Mouse (Mus musculus) brain, embryonic 14.5 days (tissue): Measurements from ENCODE around the gene Abcc2.

Experiments
- CTCF ChIP-seq: fragments of 200-500 bp; IDR thresholded peaks from 2 replicates; pipeline ENCODE4 v1.5.1; 2012; ENCODE audit warnings: inconsistent platforms, mild to moderate bottlenecking, moderate library complexity, borderline replicate concordance; ENCODE audit not compliant: insufficient read depth, insufficient read length; ENCODE audit errors: extremely low read depth
- POLR2A ChIP-seq: fragments of 200-500 bp; IDR thresholded peaks from 2 replicates; pipeline ENCODE4 v1.6.1; 2012; ENCODE audit warnings: mild to moderate bottlenecking, inconsistent platforms, borderline replicate concordance; ENCODE audit not compliant: poor library complexity, insufficient read depth, insufficient read length, severe bottlenecking; ENCODE audit errors: extremely low read depth

- TF ChIP-seq CTCF (no peak), POLR2A (no peak)
These were observed 4.4 kb downstream of the Abcc2 start for GRCm38 (mm10) chr19:43786249-43787026.
